Mouse (Mus musculus): ENCODE data around the gene Rpap3. TPM values are rescaled to one million over a fixed set of nuclear protein-coding genes. Genes with fewer than 3 reads are reported as not detected.
A peak's percentile ranks its signal among the peaks of the same experiment; 100 is the strongest.

The Rpap3 gene
- total RNA-seq (2012; rRNA removed), result 23.1 and 32.2 TPM in 2 replicates

GRCm38 (mm10) chr15:97705211-97706050, at the start of gene Rpap3:
Gene Rpap3, minus strand, starts transcription at chr15:97705825.
- Histone ChIP-seq H3K36me3 (ENCODE audit: control insufficient read depth, insufficient read depth, low read length, poor library complexity, severe bottlenecking) (peaks cover 13% of the 10 kb centered on the region), H3K9ac (ENCODE audit: insufficient read depth, low read depth, low read length, poor library complexity, severe bottlenecking) (peak within 1 kb of the TSS; percentile 93), H3K4me1 (ENCODE audit: control insufficient read depth in 2 of 2, insufficient read depth in 2 of 2, low read length in 2 of 2, poor library complexity in 1 of 2) (peaks cover 2 to 3% of the 10 kb centered on the region in 2 experiments; a peak in 1 of 4 replicates), H3K4me3 (ENCODE audit: insufficient read depth in 1 of 2, low read depth in 1 of 2, low read length in 2 of 2, poor library complexity in 1 of 2, severe bottlenecking in 1 of 2) (peak within 1 kb of the TSS; percentile 92 to 94), H3K27ac (ENCODE audit: insufficient read depth, low read depth, low read length, poor library complexity, severe bottlenecking) (no peak within 1 kb of the TSS), H3K9me3 (ENCODE audit: control insufficient read depth, insufficient read depth, low read depth, low read length) (no peaks in the 10 kb centered on the region)
- in situ Hi-C loops (cut with MboI; ENCODE audit: low sequenced_read_pairs in 2 of 2, unreplicated experiment in 2 of 2), result no loop called here
- DNase-seq (ENCODE audit: low read depth, low spot score), result peak; percentile 67
- no peak for TF ChIP-seq ZC3H11A (IDR thresholded peaks at IDR 0.05; ENCODE audit: borderline replicate concordance, low read depth, low read length)
- no peak for TF ChIP-seq MAFK (IDR thresholded peaks at IDR 0.05; ENCODE audit: insufficient read depth, low read depth, low read length)
- TF ChIP-seq HCFC1 (IDR thresholded peaks at IDR 0.05; ENCODE audit: borderline replicate concordance, insufficient read depth, low read length), result no peak

- TF ChIP-seq CHD2 (IDR thresholded peaks at IDR 0.05; ENCODE audit: low read depth, low read length) (no peak), MAFK (IDR thresholded peaks at IDR 0.05; ENCODE audit: insufficient read depth, low read depth, low read length) (no peak), ZC3H11A (IDR thresholded peaks at IDR 0.05; ENCODE audit: borderline replicate concordance, low read depth, low read length) (no peak), HCFC1 (IDR thresholded peaks at IDR 0.05; ENCODE audit: borderline replicate concordance, insufficient read depth, low read length) (no peak), ZNF384 (IDR thresholded peaks at IDR 0.05; ENCODE audit: low read depth, low read length) (no peak)
- Histone ChIP-seq H3K9me3 (ENCODE audit: control insufficient read depth, insufficient read depth, low read depth, low read length) (no peaks in the 10 kb centered on the region), H3K9ac (ENCODE audit: insufficient read depth, low read depth, low read length, poor library complexity, severe bottlenecking) (no peak overlapping the region; the same call in 1 of the 2 replicates), H3K36me3 (ENCODE audit: control insufficient read depth, insufficient read depth, low read length, poor library complexity, severe bottlenecking) (peaks cover 5% of the 10 kb centered on the region; the same call in 1 of the 2 replicates), H3K4me1 (ENCODE audit: control insufficient read depth in 2 of 2, insufficient read depth in 2 of 2, low read length in 2 of 2, poor library complexity in 1 of 2) (peaks cover 4 to 20% of the 10 kb centered on the region in 2 experiments; a peak in 3 of 4 replicates), H3K4me3 (ENCODE audit: insufficient read depth in 1 of 2, low read depth in 1 of 2, low read length in 2 of 2, poor library complexity in 1 of 2, severe bottlenecking in 1 of 2) (no peak overlapping the region), H3K27ac (ENCODE audit: insufficient read depth, low read depth, low read length, poor library complexity, severe bottlenecking) (no peak overlapping the region)
- in situ Hi-C loops (cut with MboI; ENCODE audit: low sequenced_read_pairs in 2 of 2, unreplicated experiment in 2 of 2), result no loop called here
- DNase-seq (ENCODE audit: low read depth, low spot score), result no peak
Measured at GRCm38 (mm10) chr15:97755361-97755760, 49.7 kb upstream of the Rpap3 start.

- in situ Hi-C loops (cut with MboI; ENCODE audit: low sequenced_read_pairs in 2 of 2, unreplicated experiment in 2 of 2), result no loop called here
- peaks cover 4 to 20% of the 10 kb centered on the region in 2 experiments; a peak in 3 of 4 replicates for H3K4me1 ChIP-seq (ENCODE audit: control insufficient read depth in 2 of 2, insufficient read depth in 2 of 2, low read length in 2 of 2, poor library complexity in 1 of 2)
- TF ChIP-seq CHD2 (IDR thresholded peaks at IDR 0.05; ENCODE audit: low read depth, low read length), result no peak
- no peak overlapping the region for H3K4me3 ChIP-seq (ENCODE audit: insufficient read depth in 1 of 2, low read depth in 1 of 2, low read length in 2 of 2, poor library complexity in 1 of 2, severe bottlenecking in 1 of 2)
- H3K36me3 ChIP-seq (ENCODE audit: control insufficient read depth, insufficient read depth, low read length, poor library complexity, severe bottlenecking), result peaks cover 1% of the 10 kb centered on the region; the same call in 1 of the 2 replicates
- no peaks in the 10 kb centered on the region for H3K9me3 ChIP-seq (ENCODE audit: control insufficient read depth, insufficient read depth, low read depth, low read length)
- no peak overlapping the region for H3K9ac ChIP-seq (ENCODE audit: insufficient read depth, low read depth, low read length, poor library complexity, severe bottlenecking)
- no peak overlapping the region for H3K27ac ChIP-seq (ENCODE audit: insufficient read depth, low read depth, low read length, poor library complexity, severe bottlenecking)
- DNase-seq (ENCODE audit: low read depth, low spot score), result no peak
Measured at GRCm38 (mm10) chr15:97754476-97754875, 48.9 kb upstream of the Rpap3 start.

- TF ChIP-seq HCFC1 (IDR thresholded peaks at IDR 0.05; ENCODE audit: borderline replicate concordance, insufficient read depth, low read length) (no peak), CHD2 (IDR thresholded peaks at IDR 0.05; ENCODE audit: low read depth, low read length) (no peak), ZC3H11A (IDR thresholded peaks at IDR 0.05; ENCODE audit: borderline replicate concordance, low read depth, low read length) (no peak), MAFK (IDR thresholded peaks at IDR 0.05; ENCODE audit: insufficient read depth, low read depth, low read length) (no peak), ZNF384 (IDR thresholded peaks at IDR 0.05; ENCODE audit: low read depth, low read length) (no peak)
- no peak overlapping the region for H3K9ac ChIP-seq (ENCODE audit: insufficient read depth, low read depth, low read length, poor library complexity, severe bottlenecking)
- no peak overlapping the region for H3K4me3 ChIP-seq (ENCODE audit: insufficient read depth in 1 of 2, low read depth in 1 of 2, low read length in 2 of 2, poor library complexity in 1 of 2, severe bottlenecking in 1 of 2)
- DNase-seq (ENCODE audit: low read depth, low spot score), result no peak
- in situ Hi-C loops (cut with MboI; ENCODE audit: low sequenced_read_pairs in 2 of 2, unreplicated experiment in 2 of 2), result no loop called here
- H3K9me3 ChIP-seq (ENCODE audit: control insufficient read depth, insufficient read depth, low read depth, low read length), result no peaks in the 10 kb centered on the region
- no peak overlapping the region for H3K27ac ChIP-seq (ENCODE audit: insufficient read depth, low read depth, low read length, poor library complexity, severe bottlenecking)
- H3K36me3 ChIP-seq (ENCODE audit: control insufficient read depth, insufficient read depth, low read length, poor library complexity, severe bottlenecking), result no peaks in the 10 kb centered on the region
- peaks cover 4 to 20% of the 10 kb centered on the region in 2 experiments; a peak in 3 of 4 replicates for H3K4me1 ChIP-seq (ENCODE audit: control insufficient read depth in 2 of 2, insufficient read depth in 2 of 2, low read length in 2 of 2, poor library complexity in 1 of 2)
Measured at GRCm38 (mm10) chr15:97752491-97752890, 46.9 kb upstream of the Rpap3 start.

All from ES-E14 (cell line).